Mouse (Mus musculus) T-helper 2 cell (primary cell): Measurements from ENCODE around the gene Dus4l.
"Not testable (repeated sequence)": the region's sequence is repeated elsewhere in the genome, so short reads cannot be mapped to it uniquely, and the experiment has no call there.

Experiments
- in situ Hi-C: fragments of 300-600 bp; cut with MboI, MseI; formaldehyde crosslinking; loops from one replicate; pipeline ENCODE4 v1.15.1; 2025; ENCODE audit warnings: high pct_unique_total_duplicates

Gene Dus4l

GRCm38 (mm10) chr12:31654197-31654964, at the start of gene Dus4l, which contains the start of gene Cog5:
Dus4l (minus strand) TSS chr12:31654826.
Cog5 (plus strand) TSS chr12:31654869.
- in situ Hi-C loops, result no loop called here

DNA sequence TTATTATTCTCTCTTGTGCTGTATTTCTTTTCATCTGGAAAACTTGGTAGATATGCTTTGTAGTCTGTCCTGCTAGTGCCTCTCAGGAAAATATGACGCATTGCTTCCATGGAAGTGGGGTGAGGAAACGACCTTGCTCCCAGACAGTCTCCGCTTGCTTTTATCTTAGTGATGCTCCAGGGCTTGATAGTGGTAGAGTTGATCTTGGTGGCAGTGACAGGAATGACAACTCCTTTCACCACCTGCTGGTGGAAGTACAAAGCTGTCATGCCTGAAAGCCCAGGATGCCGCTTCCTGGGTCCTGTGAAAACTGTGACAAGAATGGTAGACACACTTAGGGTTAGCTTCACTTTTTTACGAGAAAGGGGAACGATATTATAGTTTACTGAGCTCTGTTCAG, 49.3 kb upstream of the Dus4l start:
- in situ Hi-C loops, result no loop called here

GRCm38 (mm10) chr12:31701411-31701810, 46.8 kb upstream of the Dus4l start:
- in situ Hi-C loops, result no loop called here

GRCm38 (mm10) chr12:31700623-31701347, 46.2 kb upstream of the Dus4l start:
- in situ Hi-C loops, result no loop called here

GRCm38 (mm10) chr12:31693278-31693677, 38.7 kb upstream of the Dus4l start:
- in situ Hi-C loops, result no loop called here

GRCm38 (mm10) chr12:31686679-31687078, 32.1 kb upstream of the Dus4l start:
- in situ Hi-C loops, result no loop called here

DNA sequence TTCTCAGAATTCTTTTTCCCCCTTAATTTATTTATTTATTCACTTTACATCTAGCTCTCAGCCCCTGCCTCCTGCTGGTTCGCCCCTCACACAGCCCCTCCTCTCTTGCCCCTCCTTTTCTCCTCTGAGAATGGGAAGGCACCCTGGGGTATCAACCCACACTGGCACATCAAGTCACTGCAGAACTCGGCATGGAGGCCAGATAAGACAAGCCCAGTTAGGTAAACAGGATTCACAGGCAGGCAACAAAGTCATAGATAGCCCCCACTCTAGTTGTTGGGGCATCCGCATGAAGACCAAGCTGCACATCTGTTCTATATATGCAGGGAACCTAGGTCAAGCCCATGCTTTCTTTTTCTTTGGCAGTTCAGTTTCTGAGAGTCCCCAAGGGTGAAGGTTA, 12.6 kb upstream of the Dus4l start:
- in situ Hi-C loops, result no loop called here

GRCm38 (mm10) chr12:31665999-31666398, 11.4 kb upstream of the Dus4l start:
- in situ Hi-C loops, result no loop called here

GRCm38 (mm10) chr12:31656841-31657240, 2.2 kb upstream of the Dus4l start:
- in situ Hi-C loops, result no loop called here

DNA sequence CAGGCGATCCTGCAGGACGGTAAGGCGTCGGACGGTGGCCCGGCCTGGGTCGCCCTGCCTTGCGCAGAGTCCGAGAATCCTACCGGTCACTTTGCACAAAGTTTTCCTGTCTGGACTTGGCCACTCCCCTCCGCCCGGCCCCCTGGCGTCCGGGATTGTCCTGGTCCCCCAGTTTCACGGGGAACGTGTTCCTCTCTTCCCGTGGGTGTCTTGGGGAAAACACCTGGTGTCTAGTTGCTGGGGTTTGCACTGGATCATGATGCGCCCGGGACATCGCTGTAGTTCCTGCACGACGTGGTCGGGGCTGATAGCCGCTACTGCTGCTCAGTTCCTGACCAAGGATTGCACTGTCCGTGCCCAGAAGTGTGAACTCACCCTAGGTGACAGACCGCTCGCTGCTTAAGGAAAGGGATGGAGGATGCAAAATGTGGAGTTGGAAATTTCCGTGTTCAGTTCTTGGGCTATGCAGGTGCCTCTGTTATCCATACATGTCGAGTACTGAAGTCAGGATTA, 395 bp upstream of the Dus4l start:
- in situ Hi-C loops, result no loop called here

DNA sequence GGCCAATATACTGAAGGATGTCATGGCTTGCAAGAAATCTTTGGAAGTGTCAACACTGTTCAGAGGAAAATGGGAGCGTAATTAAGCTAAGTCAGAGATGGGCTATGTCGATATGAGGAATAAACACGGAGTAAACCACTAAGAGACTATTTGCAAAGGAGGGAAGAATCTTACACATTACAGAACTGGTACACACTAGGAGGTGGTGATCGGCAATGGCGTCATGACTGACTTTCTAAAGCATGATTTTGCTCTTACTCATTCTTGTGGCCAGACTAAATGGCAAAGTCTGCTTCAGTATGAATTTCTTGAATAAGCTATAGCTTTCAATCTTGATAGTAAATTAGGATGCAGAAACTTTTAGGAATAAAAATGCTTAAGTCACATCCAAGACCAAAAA, 1.0 kb downstream of the Dus4l start:
- in situ Hi-C loops, result no loop called here

- in situ Hi-C loops, result loop anchor here (5.0 to 10.0 kb wide), 2 partner anchors 138 to 310 kb away; partner anchors contain the start of gene Cbll1
These were observed 19.4 kb downstream of the Dus4l start for GRCm38 (mm10) chr12:31635240-31635607.

DNA sequence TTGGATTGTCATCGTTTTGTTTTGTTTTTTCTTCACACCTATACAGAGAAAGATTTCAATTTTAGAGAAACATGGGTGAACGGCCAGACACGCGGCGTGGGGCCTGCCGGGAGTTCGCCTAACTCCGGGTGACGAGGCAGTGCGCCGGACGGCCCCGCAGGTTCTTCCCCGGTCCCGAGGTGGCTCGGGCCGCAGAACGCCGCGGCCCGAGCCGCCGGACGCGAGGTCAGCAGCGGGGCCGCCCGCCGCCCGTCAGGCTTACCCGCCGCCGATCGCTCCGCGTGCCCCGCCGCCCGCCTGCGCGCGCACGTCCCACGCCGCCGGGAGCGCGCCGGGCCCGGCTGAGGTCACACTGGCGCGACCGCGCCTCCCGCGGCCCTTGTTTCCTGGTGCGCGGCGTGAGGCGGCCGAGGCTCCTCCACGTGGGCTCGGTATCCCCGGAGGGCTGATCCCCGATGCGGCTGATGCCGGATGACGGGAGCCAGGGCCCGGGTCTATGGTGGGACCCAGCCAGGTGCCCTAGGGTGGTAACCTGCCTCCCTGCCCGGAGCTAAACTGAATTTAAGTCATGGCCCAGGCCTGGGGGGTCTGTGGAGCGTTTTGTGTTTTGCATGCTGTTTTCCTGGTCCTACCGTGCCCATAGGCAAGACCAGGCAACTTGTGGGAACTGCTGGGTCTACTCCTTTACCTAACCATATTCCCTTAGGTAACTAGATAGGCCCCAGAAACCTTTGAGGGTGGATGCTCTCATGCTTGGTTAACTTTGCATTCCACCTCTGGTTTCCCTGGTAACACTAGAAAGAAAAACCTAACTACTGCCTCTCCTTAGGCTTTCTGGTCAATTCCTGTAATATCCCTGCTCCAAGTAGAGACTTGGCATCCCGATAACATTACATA, 20.0 kb downstream of the Dus4l start, which contains the start of gene Bcap29:
Bcap29 (minus strand) TSS at position 316 of the 897 bp plus-strand sequence.
- in situ Hi-C loops, result loop anchor here (5.0 to 10.0 kb wide), 2 partner anchors 137 to 310 kb away; partner anchors contain the start of gene Cbll1

DNA sequence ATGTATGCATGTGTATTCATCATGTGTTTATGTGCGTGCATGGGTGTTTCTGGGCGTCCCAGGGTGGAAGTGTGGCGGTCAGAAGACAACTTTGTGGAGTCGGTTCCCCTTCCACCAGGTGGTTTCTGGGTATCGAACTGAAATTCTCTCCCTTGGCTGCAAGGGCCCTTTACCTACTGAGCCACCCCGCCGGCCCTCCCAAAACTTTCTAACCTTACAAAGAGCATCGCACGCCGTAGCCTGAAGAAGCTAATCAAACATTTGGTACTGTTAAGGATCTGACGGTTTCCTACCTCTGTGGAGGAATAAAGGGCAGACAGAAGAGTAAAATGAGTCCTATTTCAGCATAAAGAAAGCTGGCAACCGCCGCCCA, 20.7 kb downstream of the Dus4l start:
- in situ Hi-C loops, result loop anchor here (10.0 kb wide), 1 partner anchor 311 kb away; no protein-coding TSS in a partner anchor

- in situ Hi-C loops, result not testable (repeated sequence)
These were observed 26.2 kb downstream of the Dus4l start for GRCm38 (mm10) chr12:31628396-31628795.

DNA sequence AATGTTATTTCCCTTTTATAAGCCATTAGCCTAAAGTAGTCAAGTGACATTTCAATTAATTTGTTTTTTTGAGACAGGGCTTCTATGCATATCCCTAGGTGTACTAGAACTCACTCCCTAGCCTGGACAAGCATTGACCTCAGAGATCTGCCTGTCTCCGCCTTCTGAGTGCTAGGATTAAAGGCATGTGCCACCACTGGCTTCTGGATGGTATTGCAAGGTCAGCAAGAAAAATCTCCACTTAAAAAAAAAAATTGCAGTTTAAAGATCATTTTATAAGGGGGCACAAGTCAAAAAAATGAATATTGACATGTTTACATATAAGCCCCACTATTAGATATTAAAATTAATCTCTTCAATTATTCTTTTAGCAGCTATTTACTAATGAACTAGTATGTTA, 29.6 kb downstream of the Dus4l start:
- in situ Hi-C loops, result no loop called here

DNA sequence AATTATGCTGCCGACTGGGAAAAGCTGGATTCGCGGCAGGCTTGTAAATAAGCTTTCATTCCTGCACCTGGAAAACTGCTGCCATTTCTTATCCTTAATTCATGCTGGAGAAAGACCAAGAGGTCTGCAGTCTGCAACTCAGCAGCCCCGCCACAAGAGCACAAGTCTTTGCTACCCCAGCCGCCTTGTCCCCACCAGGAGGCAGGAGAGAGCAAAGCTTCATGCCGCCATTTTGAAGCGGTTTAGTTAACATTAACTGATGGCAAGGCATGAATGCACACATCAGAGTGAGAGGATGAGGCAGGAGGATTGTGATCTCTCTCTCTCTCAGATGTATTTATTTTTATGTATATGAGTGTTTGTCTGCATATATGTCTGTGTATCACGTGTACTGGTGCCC, 34.5 kb downstream of the Dus4l start:
- in situ Hi-C loops, result no loop called here

DNA sequence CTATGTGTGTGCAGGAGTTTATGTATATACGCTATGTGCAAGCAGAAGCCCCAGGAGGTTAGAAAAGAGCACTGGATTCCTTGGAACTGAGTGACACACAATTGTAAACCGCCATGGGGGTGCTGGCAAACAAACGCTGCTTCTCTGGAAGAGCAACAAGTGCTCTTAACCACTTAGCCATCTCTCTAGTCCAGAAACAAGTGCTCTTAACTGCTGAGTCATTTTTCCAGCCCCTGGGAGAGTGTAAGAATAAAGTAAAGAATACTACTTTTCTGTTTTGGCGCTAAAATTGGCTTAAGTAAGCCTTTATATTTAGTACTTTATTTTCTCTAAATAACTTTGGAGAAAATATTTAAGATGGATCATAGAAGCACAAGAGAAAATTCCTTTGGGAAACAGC, 41.3 kb downstream of the Dus4l start:
- in situ Hi-C loops, result no loop called here

- in situ Hi-C loops, result no loop called here
These were observed 46.5 kb downstream of the Dus4l start for GRCm38 (mm10) chr12:31608138-31608537.

DNA sequence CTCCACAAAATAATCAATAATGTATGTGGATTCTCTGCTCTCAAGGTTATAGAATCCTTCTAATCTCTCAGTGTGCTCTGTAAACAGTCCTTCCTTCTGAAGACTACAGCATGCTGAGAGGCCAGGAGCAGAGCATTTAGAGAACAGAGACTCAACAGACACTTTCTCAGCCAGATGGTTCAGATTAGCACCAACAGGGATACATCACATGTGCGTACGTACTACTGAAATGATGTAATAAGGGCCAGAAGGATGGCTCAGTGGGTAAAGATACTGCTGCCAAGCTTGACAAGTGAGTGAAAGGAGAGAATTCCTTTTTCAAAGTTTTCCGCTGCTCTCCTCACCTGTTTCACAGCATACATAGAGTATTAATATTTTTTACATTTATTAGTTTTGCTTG, 49.7 kb downstream of the Dus4l start:
- in situ Hi-C loops, result no loop called here

- in situ Hi-C loops, result no loop called here
These were observed 51.0 kb downstream of the Dus4l start for GRCm38 (mm10) chr12:31603586-31603985.

- in situ Hi-C loops, result no loop called here
These were observed 60.3 kb downstream of the Dus4l start for GRCm38 (mm10) chr12:31594296-31594695.
